Mouse (Mus musculus): ENCODE measurements around the gene Cnbd2.

DNA sequence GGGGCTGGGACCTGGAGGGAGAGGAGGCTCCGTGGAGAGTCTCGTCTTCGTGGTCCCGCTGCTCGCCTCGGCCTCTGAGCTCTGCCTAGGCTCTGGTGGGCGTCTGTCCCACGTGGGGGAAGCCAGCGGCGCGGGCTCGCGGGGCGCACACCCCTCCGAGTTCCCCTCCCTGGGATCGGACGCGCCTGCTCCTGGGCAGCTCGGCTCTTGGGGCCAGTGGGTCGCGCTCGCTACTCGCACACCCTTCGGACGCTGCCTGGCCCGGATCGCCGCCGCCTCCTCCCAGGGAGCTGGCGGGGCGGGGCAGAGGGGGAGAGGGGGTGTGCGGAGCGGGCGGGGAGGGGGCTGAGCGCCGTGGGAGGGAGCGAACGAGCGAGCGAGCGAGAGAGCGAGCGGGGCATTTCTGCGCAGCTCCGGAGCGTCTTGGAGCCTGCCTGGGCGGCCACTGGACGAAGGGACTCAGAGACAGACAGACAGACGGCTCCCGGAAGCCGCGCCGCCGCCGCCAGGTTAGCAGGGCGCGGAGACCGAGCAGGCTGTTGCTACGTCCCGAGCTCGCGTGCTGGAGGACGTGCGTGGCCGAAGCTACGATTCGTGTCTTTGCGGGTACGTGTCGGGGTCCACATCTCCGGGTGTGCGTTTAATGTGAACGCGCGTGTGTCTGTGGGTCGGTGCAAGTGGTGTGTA is 108.7 kb downstream of the Cnbd2 start, which contains the start of gene Epb41l1:
- no peak for TF ChIP-seq POLR2A (IDR thresholded peaks at IDR 0.05; ENCODE audit: borderline replicate concordance, extremely low read depth, insufficient read depth, insufficient read length, poor library complexity, severe bottlenecking)
- no peak for TF ChIP-seq CTCF (IDR thresholded peaks at IDR 0.05; ENCODE audit: borderline replicate concordance, extremely low read depth, insufficient read depth, insufficient read length)
